Mouse (Mus musculus): ENCODE results near the gene Ankrd26.
A peak's percentile ranks its signal among the peaks of the same experiment; 100 is the strongest.

Gene Ankrd26

GRCm38 (mm10) chr6:118478957-118479708 lies 82.9 kb downstream of the Ankrd26 start, which contains the start of gene Zfp9:
Gene Zfp9 (minus strand): TSS chr6:118479320.
- no peak for DNase-seq (ENCODE audit: low read depth)

GRCm38 (mm10) chr6:118477875-118478785 lies 83.9 kb downstream of the Ankrd26 start:
- no peak for DNase-seq (ENCODE audit: low read depth)

GRCm38 (mm10) chr6:118462069-118462705 lies 99.8 kb downstream of the Ankrd26 start:
- DNase-seq (ENCODE audit: low read depth) = no peak

GRCm38 (mm10) chr6:118457726-118458125 lies 104.3 kb downstream of the Ankrd26 start:
- no peak for DNase-seq (ENCODE audit: low read depth)

GRCm38 (mm10) chr6:118455042-118455631 lies 106.9 kb downstream of the Ankrd26 start, which contains the start of gene Zfp248:
Gene Zfp248 (minus strand): TSS chr6:118455528.
- DNase-seq (ENCODE audit: low read depth) = peak; percentile 85

- peak; percentile 13 for DNase-seq (ENCODE audit: low read depth)
Observed at GRCm38 (mm10) chr6:118454452-118454851, 107.6 kb downstream of the Ankrd26 start.

Data from naive thymus-derived CD4-positive, alpha-beta T cell, adult 2 months (primary cell).